Mouse (Mus musculus): ENCODE measurements around the gene Gm21830.
"Not testable (repeated sequence)": the region's sequence is repeated elsewhere in the genome, so short reads cannot be mapped to it uniquely, and the experiment has no call there.

The Gm21830 gene

DNA sequence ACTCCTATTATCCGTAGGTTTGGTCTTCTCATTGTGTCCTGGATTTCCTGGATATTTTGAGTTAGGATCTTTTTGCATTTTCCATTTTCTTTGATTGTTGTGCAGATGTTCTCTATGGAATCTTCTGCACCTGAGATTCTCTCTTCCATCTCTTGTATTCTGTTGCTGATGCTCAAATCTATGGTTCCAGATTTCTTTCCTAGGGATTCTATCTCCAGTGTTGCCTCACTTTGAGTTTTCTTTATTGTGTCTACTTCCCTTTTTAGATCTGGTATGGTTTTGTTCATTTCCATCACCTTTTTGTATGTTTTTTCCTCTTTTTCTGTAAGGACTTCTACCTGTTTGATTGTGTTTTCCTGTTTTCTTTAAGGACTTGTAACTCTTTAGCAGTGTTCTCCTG, at the start of gene Gm21830:
Gm21830 (plus strand) TSS at position 301 of the 400 bp plus-strand sequence.
- not testable (repeated sequence) for DNase-seq (ENCODE audit: extremely low spot score)

DNA sequence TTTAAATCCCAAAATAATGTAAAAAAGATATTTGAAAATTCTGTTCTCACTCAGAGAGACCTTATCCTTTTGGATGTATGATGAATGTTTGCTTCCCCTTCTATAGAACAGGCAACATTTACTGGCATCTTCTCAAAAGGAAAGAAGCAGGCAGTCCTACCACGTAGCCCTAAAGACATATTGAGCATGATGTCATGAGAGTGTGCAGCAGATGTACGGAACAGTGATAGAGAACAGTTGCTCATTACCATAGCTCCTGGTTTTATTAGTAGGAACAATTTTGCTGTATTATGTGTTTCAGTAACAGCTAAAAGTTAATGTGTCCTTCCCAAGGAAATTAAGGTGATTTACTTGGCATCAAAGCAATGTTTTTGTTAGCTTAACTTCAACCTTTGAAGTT, 49.0 kb upstream of the Gm21830 start:
- no peak for DNase-seq (ENCODE audit: extremely low spot score)

DNA sequence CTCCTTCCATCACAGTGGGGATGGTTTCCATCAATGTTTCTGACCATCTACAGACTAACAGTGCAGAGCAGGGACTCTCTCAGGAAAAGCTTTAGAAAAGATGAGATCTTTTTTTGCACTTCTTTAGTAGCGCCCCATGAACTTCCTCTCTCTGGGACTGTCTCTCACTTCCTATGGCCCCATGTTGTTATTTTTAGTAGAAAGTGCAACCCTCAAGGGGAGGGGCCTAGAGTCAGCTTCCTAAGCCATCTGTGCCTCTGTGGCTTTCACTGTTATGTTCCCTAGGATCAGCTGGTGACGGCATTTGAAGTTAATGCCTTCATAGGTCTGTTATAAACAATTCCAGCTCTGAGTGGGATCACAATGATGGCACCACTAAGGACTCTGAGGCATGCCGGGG, 35.0 kb upstream of the Gm21830 start:
- no peak for DNase-seq (ENCODE audit: extremely low spot score)

DNA sequence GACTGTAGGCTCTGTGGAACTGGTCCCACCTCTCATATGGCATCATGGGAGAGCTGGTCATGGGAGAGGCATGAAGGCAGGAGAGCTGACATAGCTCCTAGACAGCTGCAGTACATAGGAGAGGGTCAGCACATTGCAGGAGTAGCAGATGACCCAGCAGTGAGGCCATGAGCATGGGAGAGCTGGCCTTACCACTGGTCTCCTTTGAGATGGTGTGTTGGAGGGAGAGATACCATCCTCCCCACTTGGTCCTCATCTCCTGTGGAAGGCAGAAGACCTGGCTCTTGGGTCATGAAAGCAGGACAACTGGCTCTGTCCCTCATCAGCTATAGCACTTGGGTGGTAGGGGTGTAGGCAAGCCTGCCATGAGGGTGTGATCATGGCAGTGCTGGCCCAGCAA, 7.3 kb downstream of the Gm21830 start:
- DNase-seq (ENCODE audit: extremely low spot score), result no peak

DNA sequence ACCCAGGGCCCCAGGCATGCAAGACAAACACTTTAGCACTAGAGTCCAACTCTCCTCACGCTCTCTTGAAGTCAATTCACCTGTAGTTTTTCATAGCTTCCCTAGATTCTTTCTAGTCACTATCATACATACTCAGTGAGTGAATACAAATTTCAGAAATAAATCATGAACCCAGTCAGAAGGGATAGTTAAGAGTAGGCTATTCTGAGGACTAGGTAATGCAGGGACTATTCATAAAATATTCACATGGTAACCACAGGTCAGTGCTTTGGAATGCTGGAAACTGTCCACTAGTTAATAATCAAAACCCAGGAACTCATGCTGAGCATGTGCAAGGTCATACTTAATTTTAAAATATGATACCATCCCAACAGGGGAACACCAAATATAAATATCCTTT, 9.3 kb downstream of the Gm21830 start:
- no peak for DNase-seq (ENCODE audit: extremely low spot score)

DNA sequence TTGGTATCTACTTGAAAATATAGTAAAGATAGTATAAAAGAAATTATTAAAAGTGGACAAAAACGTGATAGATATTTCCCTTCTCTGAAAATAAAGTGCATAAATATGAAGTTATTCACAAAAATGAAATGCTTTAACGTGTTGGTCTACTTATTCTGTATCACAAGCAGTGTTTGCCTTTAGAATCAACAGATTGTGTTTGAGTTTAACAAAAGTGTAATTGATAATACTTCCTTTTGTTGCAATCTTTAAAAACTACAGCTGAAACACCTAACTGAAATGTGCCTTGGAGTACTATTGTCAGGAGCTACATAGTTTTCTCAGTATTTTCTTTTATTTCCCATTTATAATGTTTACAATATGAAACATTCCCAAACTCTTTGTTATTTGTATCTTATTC, 19.6 kb downstream of the Gm21830 start, which contains the start of gene Gm26727:
Gm26727 (minus strand) TSS at position 101 of the 400 bp plus-strand sequence.
- no peak for DNase-seq (ENCODE audit: extremely low spot score)

GRCm38 (mm10) chr2:67438309-67438708, 24.8 kb downstream of the Gm21830 start:
- no peak for DNase-seq (ENCODE audit: extremely low spot score)

DNA sequence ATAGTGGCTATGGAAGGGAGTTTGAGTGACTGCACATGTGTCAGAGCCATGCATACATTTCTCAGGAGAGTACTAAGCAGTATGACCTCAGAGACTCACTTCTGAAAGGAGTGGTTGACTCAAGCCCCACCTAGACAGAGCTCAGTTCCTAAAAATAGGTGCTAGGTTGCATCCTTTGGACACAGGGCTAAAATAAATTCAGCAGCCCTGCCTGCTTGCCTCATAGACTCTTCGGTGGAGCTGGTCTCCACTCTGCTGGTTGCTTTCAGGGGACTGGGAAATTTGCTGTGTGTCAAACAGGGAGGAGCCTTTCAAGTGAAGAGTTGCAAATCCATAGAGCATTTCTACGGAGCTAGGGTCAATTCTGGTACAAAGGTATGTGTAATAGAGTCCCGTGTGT, 32.3 kb downstream of the Gm21830 start, which contains the start of gene Xirp2:
Xirp2 (plus strand) TSS at position 223 of the 400 bp plus-strand sequence.
- DNase-seq (ENCODE audit: extremely low spot score), result no peak

- no peak for DNase-seq (ENCODE audit: extremely low spot score)
These were observed 33.2 kb downstream of the Gm21830 start for GRCm38 (mm10) chr2:67446772-67447171.

DNA sequence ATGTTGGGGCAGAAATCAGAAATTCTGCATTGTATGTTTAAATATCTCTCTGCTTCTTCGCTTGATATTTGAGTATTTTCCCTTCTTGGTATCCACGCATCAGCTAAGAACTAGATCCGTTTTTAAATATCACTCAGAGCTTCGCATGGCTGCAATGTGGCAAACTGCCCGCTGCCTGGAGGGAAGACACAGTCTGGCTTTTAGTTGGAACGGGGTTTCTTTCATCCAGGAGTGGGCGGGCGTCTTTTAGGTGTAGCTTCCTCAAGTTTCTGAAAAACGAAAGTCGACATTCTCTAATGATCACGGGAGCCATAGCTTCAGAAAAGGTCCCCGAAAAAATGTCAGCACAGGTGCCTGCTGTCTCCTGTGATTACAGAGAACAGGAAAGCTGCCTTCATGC, 33.7 kb downstream of the Gm21830 start:
- DNase-seq (ENCODE audit: extremely low spot score), result no peak

DNA sequence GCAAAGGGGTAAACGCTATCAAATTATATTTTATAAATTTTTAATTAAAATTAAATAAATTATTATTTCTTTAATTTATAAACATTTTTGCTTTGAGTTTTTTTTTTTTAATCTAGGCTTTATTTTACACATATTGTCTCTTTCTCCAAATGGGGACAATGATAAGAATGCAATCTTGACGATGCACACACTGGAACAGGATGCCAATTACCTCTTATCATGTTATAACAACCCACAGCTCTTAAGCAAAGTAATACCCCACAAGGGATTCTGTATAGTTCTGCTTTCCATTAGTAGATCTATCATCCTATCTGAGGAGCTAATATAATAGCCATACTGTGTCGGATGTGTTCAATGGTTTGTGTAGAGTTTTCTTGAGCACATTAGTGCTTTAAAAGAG, 47.3 kb downstream of the Gm21830 start:
- no peak for DNase-seq (ENCODE audit: extremely low spot score)

DNA sequence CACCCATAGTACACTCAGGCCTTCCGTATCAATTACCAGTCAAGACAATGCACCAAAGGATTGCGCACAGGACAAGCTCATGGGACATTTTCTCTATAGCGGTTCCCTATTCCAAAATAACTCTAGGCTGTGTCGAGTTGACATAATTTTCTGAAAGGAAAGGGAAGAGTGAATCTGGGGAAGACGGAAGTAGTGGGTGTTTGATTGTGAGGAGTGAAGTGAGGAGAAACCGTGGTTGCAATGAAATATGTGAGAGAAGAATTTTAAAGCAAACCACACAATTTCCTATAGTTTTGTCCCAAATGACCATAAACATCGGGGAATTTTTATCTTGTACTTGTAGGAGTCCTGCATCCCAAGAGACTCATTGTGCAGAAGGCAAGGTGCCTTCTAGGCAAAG, 53.5 kb downstream of the Gm21830 start:
- no peak for DNase-seq (ENCODE audit: extremely low spot score)

DNA sequence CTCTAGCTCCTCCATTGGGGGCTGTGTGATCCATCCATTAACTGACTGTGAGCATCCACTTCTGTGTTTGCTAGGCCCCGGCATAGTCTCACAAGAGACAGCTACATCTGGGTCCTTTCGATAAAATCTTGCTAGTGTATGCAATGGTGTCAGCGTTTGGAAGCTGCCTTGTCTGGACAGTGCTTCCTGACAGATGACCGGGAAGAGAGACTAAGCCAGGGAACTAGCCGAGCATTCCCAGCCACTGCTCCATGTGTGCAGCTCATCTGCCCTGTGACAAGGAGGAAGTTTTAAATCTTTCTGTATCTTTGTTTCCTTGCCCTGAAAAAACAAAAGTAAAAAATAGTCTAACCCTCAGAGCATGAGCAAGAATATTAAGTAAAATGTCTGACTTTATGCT, 56.5 kb downstream of the Gm21830 start:
- DNase-seq (ENCODE audit: extremely low spot score), result not testable (repeated sequence)

GRCm38 (mm10) chr2:67477753-67478152, 64.2 kb downstream of the Gm21830 start:
- peak; percentile 31 for DNase-seq (ENCODE audit: extremely low spot score)

DNA sequence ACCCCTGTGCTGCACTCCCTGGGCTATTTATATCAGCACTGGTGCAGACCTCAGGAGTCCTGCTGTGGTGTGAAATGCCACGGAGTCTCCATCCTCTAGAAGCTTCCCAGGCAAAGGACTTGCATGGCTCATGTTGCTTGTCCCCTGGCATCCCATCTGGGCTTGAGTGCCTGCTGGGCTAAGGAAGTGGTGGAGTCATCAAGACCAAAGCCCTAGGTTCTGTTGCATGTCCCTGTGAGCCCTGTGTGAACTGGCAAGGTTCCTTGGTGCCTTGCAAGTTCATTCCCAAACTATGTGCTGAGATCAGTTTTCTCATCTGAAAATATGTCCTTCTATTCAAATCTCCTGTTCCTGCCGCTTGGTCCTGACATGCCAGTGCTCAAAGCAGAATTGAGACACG, 67.5 kb downstream of the Gm21830 start:
- no peak for DNase-seq (ENCODE audit: extremely low spot score)
